Mouse (Mus musculus) cerebellum, adult 2 months (tissue): ENCODE data around the gene Gh. TPM values are rescaled to one million over a fixed set of nuclear protein-coding genes. Genes with fewer than 3 reads are reported as not detected.
"Not testable (repeated sequence)": the region's sequence is repeated elsewhere in the genome, so short reads cannot be mapped to it uniquely, and the experiment has no call there.

ENCODE experiments used
- DNase-seq, 2 experiments: peaks; one replicate each; pipeline ENCODE4 v3.0.0; 2021
- H3K27ac ChIP-seq: fragments of 200-500 bp; 2 replicates; pipeline ENCODE4 v1.5.1; 2012; ENCODE audit warnings: low read length, control low read depth, inconsistent platforms; ENCODE audit not compliant: insufficient read depth
- H3K27me3 ChIP-seq: fragments of 200-500 bp; 2 replicates; pipeline ENCODE4 v1.6.1; 2012; ENCODE audit warnings: inconsistent platforms, mild to moderate bottlenecking, low read length, moderate library complexity; ENCODE audit not compliant: control insufficient read depth, insufficient read depth
- H3K4me1 ChIP-seq: fragments of 200-500 bp; 2 replicates; pipeline ENCODE4 v1.6.1; 2011; ENCODE audit warnings: low read length; ENCODE audit not compliant: control insufficient read depth, insufficient read depth
- H3K4me3 ChIP-seq: fragments of 200-500 bp; replicated peaks from 2 replicates; pipeline ENCODE3; 2011; ENCODE audit warnings: mild to moderate bottlenecking, low read depth, low read length, control low read depth; ENCODE audit not compliant: insufficient read depth
- CTCF ChIP-seq: fragments of 200-500 bp; IDR thresholded peaks from 2 replicates; pipeline ENCODE4 v1.5.1; 2011; ENCODE audit warnings: low read depth, mild to moderate bottlenecking, control low read depth, low read length, moderate library complexity, borderline replicate concordance; ENCODE audit not compliant: insufficient read depth
- POLR2A ChIP-seq: fragments of 200-500 bp; IDR thresholded peaks from 2 replicates; pipeline ENCODE4 v1.6.1; 2011; ENCODE audit warnings: low read length, control low read depth, borderline replicate concordance; ENCODE audit not compliant: insufficient read depth
- WGBS: fragments of 180-500 bp; shearing (Covaris S2); methylation state at CpG from one replicate; pipeline ENCODE4 v1.1.7; 2018; 5-methylcytosine and 5-hydroxymethylcytosine counted together
- polyA plus RNA-seq: library from polyadenylated mRNA; depleted of rRNA; stranded (reverse); fragments of >200 nt; gene quantifications from 2 replicates; pipeline ENCODE4 v1.2.3, GENCODE M21; 2012; rRNA removed

The Gh gene
- not detected in 2 replicates for polyA plus RNA-seq

- H3K27me3 ChIP-seq: no peaks in the 10 kb centered on the region
- H3K4me3 ChIP-seq: no peak within 1 kb of the TSS
- no peak within 1 kb of the TSS for H3K27ac ChIP-seq
- 79% methylated on average over 9 of the region's 9 CpGs for WGBS
- TF ChIP-seq CTCF (no peak), POLR2A (no peak)
- no peaks in the 10 kb centered on the region for H3K4me1 ChIP-seq
- no peak for DNase-seq
Observed at GRCm38 (mm10) chr11:106301765-106302164, at the start of gene Gh. Gene Gh (minus strand): TSS chr11:106301865.

GRCm38 (mm10) chr11:106351253-106351652, 49.6 kb upstream of the Gh start:
- TF ChIP-seq POLR2A (no peak), CTCF (no peak)
- WGBS: 66% methylated on average over 3 of the region's 3 CpGs
- DNase-seq: no peak

GRCm38 (mm10) chr11:106350853-106351252, 49.2 kb upstream of the Gh start:
- 54% methylated on average over 5 of the region's 5 CpGs for WGBS
- no peaks in the 10 kb centered on the region for H3K27me3 ChIP-seq
- no peak for DNase-seq
- TF ChIP-seq CTCF (no peak), POLR2A (no peak)
- peaks cover 7% of the 10 kb centered on the region; the same call in 1 of the 2 replicates for H3K4me1 ChIP-seq
- no peak overlapping the region for H3K27ac ChIP-seq
- H3K4me3 ChIP-seq: no peak overlapping the region

More at GRCm38 (mm10) chr11:106351253-106351652, 49.6 kb upstream of the Gh start:
- Histone ChIP-seq H3K27ac (no peak overlapping the region), H3K27me3 (no peaks in the 10 kb centered on the region), H3K4me1 (peaks cover 7% of the 10 kb centered on the region; the same call in 1 of the 2 replicates), H3K4me3 (no peak overlapping the region)

- Histone ChIP-seq H3K4me1 (no peaks in the 10 kb centered on the region; the same call in 1 of the 2 replicates), H3K27me3 (no peaks in the 10 kb centered on the region), H3K27ac (no peak overlapping the region), H3K4me3 (no peak overlapping the region)
- no peak for DNase-seq
- TF ChIP-seq POLR2A (no peak), CTCF (no peak)
- WGBS: 83% methylated on average over 6 of the region's 6 CpGs
Observed at GRCm38 (mm10) chr11:106349772-106350171, 48.1 kb upstream of the Gh start.

GRCm38 (mm10) chr11:106344910-106345309, 43.2 kb upstream of the Gh start:
- Histone ChIP-seq H3K4me3 (no peak overlapping the region), H3K4me1 (no peaks in the 10 kb centered on the region), H3K27me3 (no peaks in the 10 kb centered on the region), H3K27ac (no peak overlapping the region)
- no peak for DNase-seq
- no peak for TF ChIP-seq POLR2A
- TF ChIP-seq CTCF: no peak
- 46% methylated on average over 6 of the region's 6 CpGs for WGBS

- H3K4me1 ChIP-seq: no peaks in the 10 kb centered on the region
- H3K4me3 ChIP-seq: no peak overlapping the region
- H3K27me3 ChIP-seq: no peaks in the 10 kb centered on the region
- DNase-seq: no peak
- WGBS: 80% methylated on average over 9 of the region's 9 CpGs
- TF ChIP-seq POLR2A (no peak), CTCF (no peak)
- no peak overlapping the region for H3K27ac ChIP-seq
Observed at GRCm38 (mm10) chr11:106340990-106341520, 39.4 kb upstream of the Gh start.

- not testable (repeated sequence) for H3K27me3 ChIP-seq, DNase-seq, H3K27ac ChIP-seq, H3K4me1 ChIP-seq, H3K4me3 ChIP-seq
- WGBS: 73% methylated on average over 4 of the region's 4 CpGs
Observed at GRCm38 (mm10) chr11:106339323-106339722, 37.7 kb upstream of the Gh start.

- DNase-seq: no peak
- no peak overlapping the region for H3K4me3 ChIP-seq
- no peaks in the 10 kb centered on the region for H3K27me3 ChIP-seq
- H3K27ac ChIP-seq: no peak overlapping the region
- WGBS: 51% methylated on average over 7 of the region's 7 CpGs
- no peaks in the 10 kb centered on the region for H3K4me1 ChIP-seq
- TF ChIP-seq POLR2A: no peak
- no peak for TF ChIP-seq CTCF
Observed at GRCm38 (mm10) chr11:106338870-106339269, 37.2 kb upstream of the Gh start.
